Mouse (Mus musculus): ENCODE results near the gene Palld.

Gene Palld

GRCm38 (mm10) chr8:61865365-61865764 lies 37.1 kb downstream of the Palld start:
- no peak for DNase-seq (ENCODE audit: low spot score)

- no peak for DNase-seq (ENCODE audit: low spot score)
Observed at GRCm38 (mm10) chr8:61851270-61851669, 51.2 kb downstream of the Palld start.

DNA sequence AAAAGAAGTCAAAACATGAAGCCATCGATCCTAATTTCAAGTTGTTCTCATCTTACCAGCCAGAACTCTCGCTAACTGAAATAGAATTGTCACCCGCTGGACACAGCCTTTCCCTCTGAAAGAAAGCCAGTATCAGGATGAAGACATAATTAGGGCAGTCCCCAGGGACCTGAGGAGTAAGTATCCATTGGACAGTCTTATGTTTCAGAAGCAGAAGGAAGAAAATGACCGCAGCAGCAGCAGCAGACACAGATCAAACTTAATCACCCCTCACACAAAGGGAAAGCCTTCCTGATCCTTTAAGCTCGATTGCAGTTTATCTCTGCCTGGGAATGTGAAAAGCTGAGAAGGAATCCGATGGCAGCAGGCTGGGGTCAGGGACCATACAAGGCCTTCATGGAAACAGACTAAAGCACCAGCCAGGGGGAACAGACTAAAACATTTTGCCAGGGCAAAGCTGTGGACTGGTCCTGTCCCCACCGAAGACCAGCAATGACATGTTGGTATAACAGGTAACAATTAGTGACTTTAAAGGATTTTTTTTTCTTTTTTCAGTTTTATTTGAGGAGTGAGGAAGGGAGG lies 53.8 kb downstream of the Palld start:
- no peak for DNase-seq (ENCODE audit: low spot score)

DNA sequence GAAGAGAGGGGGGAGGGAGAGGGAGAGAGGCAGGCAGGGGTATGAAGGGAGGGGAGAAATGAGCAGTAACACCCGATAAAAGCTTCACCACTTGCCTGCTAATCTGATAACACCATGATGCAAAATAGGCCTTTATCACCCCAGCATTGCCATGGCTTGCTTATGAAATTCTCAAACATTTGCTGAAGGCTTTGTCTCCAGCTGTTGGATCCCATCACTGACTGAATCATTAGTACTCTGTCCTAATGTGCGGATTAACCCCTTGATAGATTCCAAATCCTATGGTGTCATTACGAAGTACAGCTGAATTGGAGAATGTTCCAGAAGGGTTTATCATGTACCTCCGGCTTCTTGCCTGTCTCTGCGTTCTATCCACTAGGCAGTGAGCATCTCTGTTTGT lies 55.0 kb downstream of the Palld start:
- no peak for DNase-seq (ENCODE audit: low spot score)

DNA sequence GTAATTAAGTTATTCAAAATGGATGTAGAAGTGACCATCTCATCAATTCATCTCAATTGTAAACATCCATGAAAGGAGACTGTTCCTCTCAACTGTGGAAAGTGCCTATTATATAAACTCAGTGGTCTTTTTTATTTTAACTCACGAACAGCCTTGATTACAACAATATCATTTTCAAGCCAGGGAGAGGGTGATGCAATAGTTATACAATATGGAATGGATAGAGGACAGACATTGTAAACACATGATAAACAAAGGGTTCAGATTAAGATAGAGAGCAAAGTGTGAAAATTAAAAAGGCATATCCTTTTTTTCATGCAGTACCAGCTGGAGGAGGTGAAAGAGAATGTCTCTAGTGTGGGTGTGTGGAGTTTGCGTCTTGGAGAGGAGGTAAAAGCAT lies 57.5 kb downstream of the Palld start:
- DNase-seq (ENCODE audit: low spot score), result no peak

DNA sequence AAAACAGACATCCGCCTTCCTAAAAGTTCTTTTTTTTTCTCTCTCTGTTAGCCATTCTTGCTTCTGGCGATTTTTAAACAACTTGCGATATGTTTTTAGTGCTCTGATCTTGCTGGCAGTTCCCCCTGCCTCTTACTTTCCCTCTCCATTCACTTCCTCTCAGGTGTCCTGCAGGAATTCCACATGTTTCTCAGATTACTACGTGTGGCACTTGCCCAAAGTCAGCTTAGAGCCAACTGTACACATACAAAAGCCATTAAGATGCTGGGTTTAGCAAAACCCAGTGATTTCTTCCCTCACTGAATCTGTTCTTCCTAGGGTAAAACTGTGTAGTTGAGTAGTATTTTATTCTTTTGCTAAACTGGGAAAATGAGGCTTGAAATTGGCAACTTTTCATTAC lies 57.9 kb downstream of the Palld start:
- DNase-seq (ENCODE audit: low spot score), result no peak

DNA sequence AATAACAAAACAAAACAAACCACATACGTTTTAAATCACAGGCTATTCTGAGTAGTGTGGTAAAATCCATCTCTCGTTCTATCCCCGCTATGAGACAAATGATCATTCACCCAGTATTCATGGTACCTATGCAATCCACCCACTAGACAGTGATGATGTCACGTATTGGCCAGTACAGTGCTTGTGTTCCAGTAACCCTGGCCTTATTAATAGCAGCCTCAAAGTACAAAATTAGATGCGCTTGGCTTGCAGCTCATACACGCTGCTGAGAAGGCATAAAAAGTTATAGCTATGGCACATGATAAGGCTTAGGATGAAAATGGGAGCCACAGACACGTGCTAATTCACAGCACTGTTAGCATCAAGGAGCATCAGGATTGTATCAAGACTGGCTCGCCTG lies 58.7 kb downstream of the Palld start:
- no peak for DNase-seq (ENCODE audit: low spot score)

DNA sequence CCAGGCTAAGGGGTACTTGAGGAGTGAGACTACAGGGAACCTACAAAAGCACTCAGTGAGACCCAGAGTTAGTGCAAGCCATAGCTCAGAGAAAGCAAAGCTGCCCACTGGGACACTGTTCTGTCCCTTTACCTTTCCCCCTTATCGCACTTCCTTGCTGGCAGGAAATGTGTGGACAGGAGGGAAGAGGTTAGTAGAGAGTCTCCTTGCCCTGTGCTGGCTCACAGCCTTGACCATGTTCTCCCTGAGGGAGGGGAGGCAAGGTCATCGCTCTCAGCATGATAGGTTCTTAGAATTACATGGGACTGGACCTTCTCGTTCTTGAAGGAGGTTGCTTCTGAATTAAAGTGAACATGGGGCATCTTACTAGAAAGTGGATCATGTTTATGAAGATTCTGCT lies 69.3 kb downstream of the Palld start:
- no peak for DNase-seq (ENCODE audit: low spot score)

- DNase-seq (ENCODE audit: low spot score), result no peak
Observed at GRCm38 (mm10) chr8:61831944-61832343, 70.5 kb downstream of the Palld start.

DNA sequence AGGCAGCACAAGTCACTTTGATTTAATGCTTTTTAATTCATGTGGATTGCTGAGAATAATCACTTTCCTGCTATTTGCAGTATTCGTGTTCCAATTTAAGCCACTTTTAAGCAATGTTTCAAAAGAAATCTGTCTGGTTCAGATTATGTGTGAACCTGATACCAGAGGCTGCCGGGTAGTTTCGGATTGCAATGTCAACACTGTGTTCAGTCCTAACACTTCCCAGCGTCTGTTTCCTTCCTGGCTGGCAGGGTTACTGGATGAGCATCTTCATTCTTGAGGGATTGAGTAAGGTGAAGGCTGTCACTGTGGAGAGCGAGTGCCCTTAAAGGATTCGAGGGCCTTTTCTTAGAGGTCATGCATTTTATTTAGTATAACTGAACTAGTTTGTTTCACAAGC lies 71.7 kb downstream of the Palld start:
- DNase-seq (ENCODE audit: low spot score), result no peak

GRCm38 (mm10) chr8:61824563-61824962 lies 77.9 kb downstream of the Palld start:
- DNase-seq (ENCODE audit: low spot score), result no peak

DNA sequence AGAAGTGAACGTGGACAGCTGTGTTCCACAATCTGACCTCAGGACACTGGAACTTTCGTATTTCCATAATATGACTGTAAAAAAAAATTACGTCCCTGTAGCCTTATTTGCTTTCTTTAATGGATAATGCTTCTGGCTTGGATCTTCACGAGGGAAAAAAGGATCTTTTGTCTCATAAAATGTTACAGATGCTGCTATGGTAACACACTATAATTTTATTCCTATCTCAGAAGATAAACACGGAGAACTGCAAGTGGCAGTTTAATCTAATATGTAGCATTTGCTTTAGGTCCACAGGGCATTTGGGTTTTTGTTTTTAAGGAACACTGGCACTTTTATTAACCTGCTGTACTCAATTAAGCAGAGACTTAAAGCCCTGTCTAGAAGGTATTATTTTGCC lies 79.3 kb downstream of the Palld start:
- no peak for DNase-seq (ENCODE audit: low spot score)

DNA sequence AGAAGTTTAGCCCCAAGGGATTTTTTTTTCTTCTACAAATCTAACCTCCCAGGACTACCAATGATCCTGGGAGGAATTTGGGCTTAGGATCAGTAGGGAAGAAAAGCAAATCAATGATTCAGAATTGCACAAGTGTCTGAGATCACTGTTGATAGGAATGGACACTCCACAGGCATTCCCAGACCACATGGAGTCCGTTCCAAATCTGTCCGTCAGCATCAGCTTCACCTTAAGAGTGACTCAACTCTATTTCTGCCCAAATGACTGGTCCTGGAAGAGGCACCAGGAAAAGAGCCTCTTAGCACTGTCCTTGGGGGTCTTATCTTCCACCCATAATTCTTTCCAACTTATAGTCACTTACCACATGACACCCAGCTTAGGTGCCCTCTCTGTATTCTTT lies 98.7 kb downstream of the Palld start:
- no peak for DNase-seq (ENCODE audit: low spot score)

DNA sequence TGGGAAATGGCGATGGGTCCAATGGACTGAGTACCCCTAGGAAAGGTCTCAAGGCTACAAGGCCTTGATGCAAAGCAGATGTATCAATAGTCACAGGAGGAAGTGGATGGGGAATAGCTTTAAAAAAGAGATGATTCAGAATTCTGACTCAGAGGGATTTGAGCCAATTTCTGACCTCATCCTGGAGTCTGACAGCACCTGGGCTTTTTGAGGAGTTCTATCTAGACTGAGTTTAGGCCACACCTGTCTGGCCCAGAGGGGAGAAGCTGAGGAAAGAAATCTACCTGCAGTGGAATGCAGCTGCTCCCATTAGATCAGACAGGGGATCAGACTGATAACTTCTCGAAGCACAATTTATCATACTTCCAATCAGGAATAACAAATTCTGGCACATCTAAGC lies 99.7 kb downstream of the Palld start:
- DNase-seq (ENCODE audit: low spot score), result no peak

DNA sequence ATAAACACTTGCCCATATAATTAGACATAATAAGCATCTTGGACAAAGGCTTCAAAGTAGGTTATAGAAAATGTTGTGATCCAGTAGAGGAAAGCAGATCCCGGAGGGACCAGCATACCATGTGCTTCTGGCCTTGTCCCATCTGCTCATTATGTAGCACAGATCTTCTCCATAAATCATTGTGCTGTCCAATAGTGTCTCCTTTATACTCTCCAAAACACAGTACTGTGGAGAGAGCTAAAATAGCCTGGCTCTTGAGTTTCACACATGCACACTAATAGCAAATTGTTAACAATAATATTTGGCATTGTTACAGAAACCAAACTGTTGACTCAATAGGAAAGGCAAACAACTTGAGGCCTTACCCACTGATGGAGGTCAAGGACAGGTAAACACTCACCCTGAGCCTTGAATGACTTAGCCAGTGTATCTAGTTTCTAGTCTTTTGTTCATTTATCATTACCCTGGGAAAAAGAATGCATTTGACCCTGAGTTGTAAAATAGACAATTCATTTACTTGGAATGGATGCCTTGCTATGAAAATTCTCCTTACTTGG lies 105.0 kb downstream of the Palld start:
- no peak for DNase-seq (ENCODE audit: low spot score)

GRCm38 (mm10) chr8:61796537-61797050 lies 105.9 kb downstream of the Palld start:
- DNase-seq (ENCODE audit: low spot score), result no peak

GRCm38 (mm10) chr8:61789946-61790345 lies 112.5 kb downstream of the Palld start:
- no peak for DNase-seq (ENCODE audit: low spot score)

DNA sequence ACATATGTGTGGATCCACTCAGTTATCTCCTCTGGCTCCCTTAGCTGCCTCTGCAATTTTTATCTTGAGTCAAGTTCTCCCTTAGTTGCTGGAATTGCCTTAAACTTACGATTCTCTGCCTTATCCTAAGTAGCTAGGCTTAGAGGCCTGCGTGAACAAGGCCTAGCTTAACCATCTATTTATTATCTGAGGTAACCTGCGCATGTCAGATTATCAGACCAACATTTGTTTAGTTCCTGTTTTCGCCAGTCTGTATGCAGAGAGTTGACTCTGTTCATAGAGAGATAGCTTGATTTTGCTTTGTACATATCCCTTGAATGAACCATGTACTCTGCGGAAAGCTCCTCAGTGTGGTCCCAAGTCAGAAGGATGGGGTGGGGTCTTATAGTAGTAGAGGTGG lies 113.2 kb downstream of the Palld start:
- DNase-seq (ENCODE audit: low spot score), result no peak

GRCm38 (mm10) chr8:61782931-61783491 lies 119.5 kb downstream of the Palld start:
- DNase-seq (ENCODE audit: low spot score), result no peak

DNA sequence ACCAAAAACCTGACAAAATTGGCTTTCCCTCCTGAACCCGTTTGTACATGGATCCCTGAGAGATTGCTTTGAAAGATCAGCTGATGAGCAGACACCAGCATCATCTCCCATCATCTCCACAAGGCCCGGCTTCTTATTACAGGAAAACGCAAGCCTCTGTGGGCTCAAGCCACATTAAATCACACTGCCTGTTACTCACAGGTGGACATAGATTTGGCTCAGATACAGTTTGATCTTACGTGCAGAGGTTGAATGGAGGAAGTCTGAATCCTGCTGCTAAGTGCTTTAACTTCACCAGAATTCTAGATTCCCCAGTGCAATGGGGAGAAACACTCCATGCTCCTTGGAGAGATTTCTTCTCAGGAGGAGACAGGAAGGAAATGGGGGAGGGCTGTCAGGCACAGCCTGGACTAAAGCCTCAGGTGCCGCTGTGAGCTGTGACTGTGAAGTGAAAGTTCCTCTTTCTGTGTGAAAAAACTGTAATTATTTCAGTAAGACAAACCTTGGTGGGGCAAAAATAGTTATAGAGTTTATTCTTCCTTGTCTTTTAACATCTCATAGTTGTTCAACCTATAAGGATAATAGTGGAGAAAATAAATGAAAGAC lies 121.7 kb downstream of the Palld start:
- DNase-seq (ENCODE audit: low spot score), result no peak

DNA sequence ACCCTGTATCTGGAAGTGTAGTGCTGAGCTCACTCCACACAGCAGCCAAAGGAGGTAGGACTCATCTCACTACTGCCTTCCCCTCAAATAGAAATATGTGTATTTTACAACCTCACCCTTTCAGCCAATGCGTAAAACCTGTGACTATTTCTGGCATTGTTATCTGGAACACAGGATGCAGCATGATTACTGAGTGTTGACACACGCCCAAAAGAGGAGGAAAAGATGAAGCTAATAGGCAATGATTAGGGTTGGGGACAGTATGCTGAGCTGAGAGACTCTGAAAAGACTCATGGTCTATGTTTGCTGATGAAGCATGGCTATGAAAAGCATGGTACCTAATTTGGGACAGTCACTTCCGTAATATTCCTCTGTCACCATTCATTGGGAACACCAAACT lies 124.3 kb downstream of the Palld start:
- DNase-seq (ENCODE audit: low spot score), result no peak

GRCm38 (mm10) chr8:61776560-61776959 lies 125.9 kb downstream of the Palld start:
- DNase-seq (ENCODE audit: low spot score), result no peak

GRCm38 (mm10) chr8:61775936-61776335 lies 126.6 kb downstream of the Palld start:
- DNase-seq (ENCODE audit: low spot score), result no peak

- no peak for DNase-seq (ENCODE audit: low spot score)
Observed at GRCm38 (mm10) chr8:61774161-61774560, 128.3 kb downstream of the Palld start.

All from urinary bladder, postnatal 25 days (tissue).